Mouse (Mus musculus): ENCODE measurements around the gene Fam129c. TPM values are rescaled to one million over a fixed set of nuclear protein-coding genes. Genes with fewer than 3 reads are reported as not detected.
A peak's percentile ranks its signal among the peaks of the same experiment; 100 is the strongest.

Fam129c gene
- polyA plus RNA-seq (2012; rRNA removed) = 23.9 and 28.4 TPM in 2 replicates

- H3K4me1 ChIP-seq (replicated peaks; ENCODE audit: control insufficient read depth, insufficient read depth, low read length) = peaks cover 48% of the 10 kb centered on the region
- no peaks in the 10 kb centered on the region for H3K27me3 ChIP-seq (ENCODE audit: control insufficient read depth, insufficient read depth, low read length)
- WGBS = 89% methylated on average over 3 of the region's 3 CpGs
- TF ChIP-seq CTCF (IDR thresholded peaks at IDR 0.05; ENCODE audit: borderline replicate concordance, control insufficient read depth, extremely low read depth, insufficient read depth, low read length, poor library complexity) = no peak
- TF ChIP-seq POLR2A (IDR thresholded peaks at IDR 0.05; ENCODE audit: control insufficient read depth, extremely low read depth, insufficient read depth, low read length, poor library complexity) = no peak
- no peak within 1 kb of the TSS for H3K4me3 ChIP-seq (ENCODE audit: control insufficient read depth, insufficient read depth, low read length)
- H3K36me3 ChIP-seq (ENCODE audit: control insufficient read depth, insufficient read depth, low read length) = no peaks in the 10 kb centered on the region
- H3K27ac ChIP-seq (ENCODE audit: control insufficient read depth, insufficient read depth, low read length) = no peak within 1 kb of the TSS
- no peak for DNase-seq
Observed at GRCm38 (mm10) chr8:71597451-71597850, at the start of gene Fam129c. Gene Fam129c (plus strand): TSS chr8:71597648.

- Histone ChIP-seq H3K4me1 (replicated peaks; ENCODE audit: control insufficient read depth, insufficient read depth, low read length) (peaks cover 43% of the 10 kb centered on the region), H3K27ac (ENCODE audit: control insufficient read depth, insufficient read depth, low read length) (peak overlapping the region; percentile 3; the same call in 1 of the 2 replicates), H3K36me3 (ENCODE audit: control insufficient read depth, insufficient read depth, low read length) (no peaks in the 10 kb centered on the region), H3K4me3 (ENCODE audit: control insufficient read depth, insufficient read depth, low read length) (no peak overlapping the region), H3K27me3 (ENCODE audit: control insufficient read depth, insufficient read depth, low read length) (no peaks in the 10 kb centered on the region)
- TF ChIP-seq CTCF (IDR thresholded peaks at IDR 0.05; ENCODE audit: borderline replicate concordance, control insufficient read depth, extremely low read depth, insufficient read depth, low read length, poor library complexity) (no peak), POLR2A (IDR thresholded peaks at IDR 0.05; ENCODE audit: control insufficient read depth, extremely low read depth, insufficient read depth, low read length, poor library complexity) (no peak)
- peak; percentile 50 for DNase-seq
- 71% methylated on average over 7 of the region's 7 CpGs for WGBS
Observed at GRCm38 (mm10) chr8:71550754-71551153, 46.7 kb upstream of the Fam129c start.

GRCm38 (mm10) chr8:71552770-71553169 lies 44.7 kb upstream of the Fam129c start:
- DNase-seq = no peak
- Histone ChIP-seq H3K4me1 (replicated peaks; ENCODE audit: control insufficient read depth, insufficient read depth, low read length) (peaks cover 43% of the 10 kb centered on the region), H3K27ac (ENCODE audit: control insufficient read depth, insufficient read depth, low read length) (no peak overlapping the region), H3K4me3 (ENCODE audit: control insufficient read depth, insufficient read depth, low read length) (no peak overlapping the region), H3K27me3 (ENCODE audit: control insufficient read depth, insufficient read depth, low read length) (no peaks in the 10 kb centered on the region), H3K36me3 (ENCODE audit: control insufficient read depth, insufficient read depth, low read length) (no peaks in the 10 kb centered on the region)
- TF ChIP-seq CTCF (IDR thresholded peaks at IDR 0.05; ENCODE audit: borderline replicate concordance, control insufficient read depth, extremely low read depth, insufficient read depth, low read length, poor library complexity) = no peak
- TF ChIP-seq POLR2A (IDR thresholded peaks at IDR 0.05; ENCODE audit: control insufficient read depth, extremely low read depth, insufficient read depth, low read length, poor library complexity) = no peak
- 95% methylated on average over 6 of the region's 6 CpGs for WGBS

GRCm38 (mm10) chr8:71554001-71554400 lies 43.4 kb upstream of the Fam129c start:
- H3K27me3 ChIP-seq (ENCODE audit: control insufficient read depth, insufficient read depth, low read length) = no peaks in the 10 kb centered on the region
- no peak overlapping the region for H3K27ac ChIP-seq (ENCODE audit: control insufficient read depth, insufficient read depth, low read length)
- no peak for DNase-seq
- no peak overlapping the region for H3K4me3 ChIP-seq (ENCODE audit: control insufficient read depth, insufficient read depth, low read length)
- H3K36me3 ChIP-seq (ENCODE audit: control insufficient read depth, insufficient read depth, low read length) = no peaks in the 10 kb centered on the region
- peaks cover 45% of the 10 kb centered on the region for H3K4me1 ChIP-seq (replicated peaks; ENCODE audit: control insufficient read depth, insufficient read depth, low read length)
- WGBS = 76% methylated on average over 6 of the region's 6 CpGs
- TF ChIP-seq POLR2A (IDR thresholded peaks at IDR 0.05; ENCODE audit: control insufficient read depth, extremely low read depth, insufficient read depth, low read length, poor library complexity) = no peak

- Histone ChIP-seq H3K27me3 (ENCODE audit: control insufficient read depth, insufficient read depth, low read length) (no peaks in the 10 kb centered on the region), H3K4me1 (replicated peaks; ENCODE audit: control insufficient read depth, insufficient read depth, low read length) (peaks cover 51% of the 10 kb centered on the region), H3K36me3 (ENCODE audit: control insufficient read depth, insufficient read depth, low read length) (no peaks in the 10 kb centered on the region), H3K4me3 (ENCODE audit: control insufficient read depth, insufficient read depth, low read length) (no peak overlapping the region), H3K27ac (ENCODE audit: control insufficient read depth, insufficient read depth, low read length) (no peak overlapping the region)
- DNase-seq = no peak
- WGBS = 98% methylated on average over 2 of the region's 2 CpGs
- no peak for TF ChIP-seq POLR2A (IDR thresholded peaks at IDR 0.05; ENCODE audit: control insufficient read depth, extremely low read depth, insufficient read depth, low read length, poor library complexity)
- TF ChIP-seq CTCF (IDR thresholded peaks at IDR 0.05; ENCODE audit: borderline replicate concordance, control insufficient read depth, extremely low read depth, insufficient read depth, low read length, poor library complexity) = no peak
Observed at GRCm38 (mm10) chr8:71554644-71555043, 42.8 kb upstream of the Fam129c start.

GRCm38 (mm10) chr8:71558071-71558957 lies 39.1 kb upstream of the Fam129c start, which contains the start of gene Tmem221:
Gene Tmem221 (minus strand): TSS chr8:71558871.
- Histone ChIP-seq H3K4me3 (ENCODE audit: control insufficient read depth, insufficient read depth, low read length) (peak within 1 kb of the TSS; percentile 70), H3K4me1 (replicated peaks; ENCODE audit: control insufficient read depth, insufficient read depth, low read length) (peaks cover 50% of the 10 kb centered on the region), H3K27ac (ENCODE audit: control insufficient read depth, insufficient read depth, low read length) (peak within 1 kb of the TSS; percentile 53; the same call in 1 of the 2 replicates), H3K27me3 (ENCODE audit: control insufficient read depth, insufficient read depth, low read length) (no peaks in the 10 kb centered on the region), H3K36me3 (ENCODE audit: control insufficient read depth, insufficient read depth, low read length) (no peaks in the 10 kb centered on the region)
- peak; percentile 76 for DNase-seq
- TF ChIP-seq POLR2A (IDR thresholded peaks at IDR 0.05; ENCODE audit: control insufficient read depth, extremely low read depth, insufficient read depth, low read length, poor library complexity) = peak; percentile 41; the same call in 1 of the 2 replicates
- no peak for TF ChIP-seq CTCF (IDR thresholded peaks at IDR 0.05; ENCODE audit: borderline replicate concordance, control insufficient read depth, extremely low read depth, insufficient read depth, low read length, poor library complexity)
- 1% methylated on average over 70 of the region's 70 CpGs for WGBS
